Mouse (Mus musculus) limb, embryonic 14.5 days (tissue): ENCODE measurements around the gene Myoz1. TPM values are rescaled to one million over a fixed set of nuclear protein-coding genes. Genes with fewer than 3 reads are reported as not detected.

Experiments
- ATAC-seq: fragments of 200-750 bp; cut with Nextera tagmentation; 2 replicates; pipeline ENCODE4 v1.8.0; 2017; ENCODE audit warnings: low read depth, moderate number of reproducible peaks, moderate TSS enrichment; ENCODE audit not compliant: low FRiP score
- DNase-seq: peaks from one replicate; pipeline ENCODE4 v3.0.0-alpha.2; 2015; ENCODE audit warnings: low spot score
- H3K27ac ChIP-seq: fragments of 300-500 bp; sonication (generic); replicated peaks from 2 replicates; pipeline ENCODE4 v1.5.1; 2014; ENCODE audit warnings: low read depth, mild to moderate bottlenecking, low read length, moderate library complexity, mixed read lengths
- H3K27me3 ChIP-seq: fragments of 300-500 bp; sonication (generic); 2 replicates; pipeline ENCODE4 v1.6.1; 2014; ENCODE audit warnings: low read length, mixed read lengths; ENCODE audit not compliant: control insufficient read depth, insufficient read depth
- H3K36me3 ChIP-seq: fragments of 300-500 bp; sonication (generic); 2 replicates; pipeline ENCODE4 v1.6.1; 2014; ENCODE audit warnings: mild to moderate bottlenecking, low read length, moderate library complexity, mixed read lengths; ENCODE audit not compliant: control insufficient read depth, insufficient read depth
- H3K4me1 ChIP-seq: fragments of 300-500 bp; sonication (generic); 2 replicates; pipeline ENCODE4 v1.6.1; 2014; ENCODE audit warnings: antibody characterized with exemption, low read length, mixed read lengths; ENCODE audit not compliant: control insufficient read depth, insufficient read depth
- H3K4me2 ChIP-seq: fragments of 300-500 bp; sonication (generic); replicated peaks from 2 replicates; pipeline ENCODE4 v1.6.1; 2014; ENCODE audit warnings: low read depth, mild to moderate bottlenecking, low read length, moderate library complexity; ENCODE audit not compliant: severe bottlenecking
- H3K4me3 ChIP-seq: fragments of 300-500 bp; sonication (generic); replicated peaks from 2 replicates; pipeline ENCODE4 v1.5.1; 2014; ENCODE audit warnings: low read length
- H3K9ac ChIP-seq: fragments of 300-500 bp; sonication (generic); 2 replicates; pipeline ENCODE4 v1.6.1; 2014; ENCODE audit warnings: mild to moderate bottlenecking, low read depth, low read length, moderate library complexity; ENCODE audit not compliant: severe bottlenecking
- H3K9me3 ChIP-seq: fragments of 300-500 bp; sonication (generic); 2 replicates; pipeline ENCODE4 v1.6.1; 2016; ENCODE audit warnings: low read length; ENCODE audit not compliant: control insufficient read depth
- POLR2A ChIP-seq: fragments of 200-500 bp; IDR thresholded peaks from 2 replicates; pipeline ENCODE4 v1.8.0; 2012; ENCODE audit warnings: inconsistent platforms, mild to moderate bottlenecking, moderate library complexity, borderline replicate concordance; ENCODE audit not compliant: insufficient read depth, insufficient read length; ENCODE audit errors: extremely low read depth
- WGBS: fragments of 180-500 bp; shearing (Covaris S2); extraction: QIAGEN DNeasy Blood & Tissue Kit; methylation state at CpG from one replicate; pipeline ENCODE4 v1.1.7; 2014; 5-methylcytosine and 5-hydroxymethylcytosine counted together
- polyA plus RNA-seq, 2 experiments: library from polyadenylated mRNA; depleted of rRNA in 1 of 2; stranded (reverse) in 1 of 2; unstranded in 1 of 2; fragments of >200 nt; fragmentation: Nextera tagmentation in 1 of 2; extraction: Ambion mirVana in 1 of 2; gene quantifications; 2 replicates each; pipeline versions ENCODE4 v1.2.1 to v1.2.3; 2012 to 2014

Gene Myoz1
- polyA plus RNA-seq, 2 experiments = 8.5 to 9.7 TPM

DNA sequence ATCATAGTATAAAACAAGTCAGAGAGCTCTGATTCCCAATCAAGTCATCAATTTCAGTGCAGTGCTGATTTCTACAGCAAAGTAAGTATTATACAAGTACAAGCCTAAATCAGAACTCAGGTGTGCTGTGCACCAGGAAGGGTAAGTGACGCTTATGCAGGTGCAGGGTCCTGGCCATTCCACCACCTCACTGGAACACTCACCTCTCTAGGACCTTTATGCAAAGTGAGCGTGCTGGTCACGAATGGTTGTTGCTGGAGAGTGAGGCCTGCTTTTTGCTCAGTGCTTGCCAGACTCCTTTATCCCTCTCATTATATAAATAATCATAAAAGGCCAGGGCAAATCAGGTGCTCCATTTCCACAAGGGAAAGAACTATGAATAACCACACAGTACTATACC lies 44.0 kb upstream of the Myoz1 start:
- no peak for ATAC-seq
- Histone ChIP-seq H3K36me3 (peaks cover 22% of the 10 kb centered on the region), H3K4me2 (no peak overlapping the region), H3K9me3 (no peaks in the 10 kb centered on the region), H3K4me3 (no peak overlapping the region), H3K4me1 (peaks cover 37% of the 10 kb centered on the region), H3K27me3 (no peaks in the 10 kb centered on the region), H3K9ac (no peak overlapping the region), H3K27ac (no peak overlapping the region)
- DNase-seq = no peak
- TF ChIP-seq POLR2A = no peak
- 79% methylated on average over 3 of the region's 3 CpGs for WGBS

DNA sequence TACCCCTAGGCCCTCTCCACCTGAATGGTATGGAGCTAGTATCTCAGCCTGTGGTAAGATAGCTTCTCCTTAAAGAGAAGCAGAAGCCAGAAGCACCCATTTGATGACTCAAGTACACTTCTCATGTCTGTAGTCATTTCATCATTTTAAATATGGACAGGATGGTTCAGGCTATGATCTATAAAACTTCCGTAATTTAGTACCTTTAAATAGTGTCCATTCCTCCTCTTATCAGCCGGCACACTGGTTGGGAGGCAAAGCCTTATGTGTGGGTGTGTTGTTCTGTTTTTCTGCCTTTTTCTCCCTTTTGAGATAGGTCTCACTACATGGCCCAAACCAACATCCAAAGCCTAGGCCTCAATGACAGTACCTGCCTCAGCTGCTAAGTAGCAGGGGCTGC lies 42.2 kb upstream of the Myoz1 start:
- Histone ChIP-seq H3K9ac (no peak overlapping the region), H3K27me3 (no peaks in the 10 kb centered on the region), H3K9me3 (no peaks in the 10 kb centered on the region), H3K4me1 (peaks cover 36% of the 10 kb centered on the region), H3K4me3 (no peak overlapping the region), H3K4me2 (no peak overlapping the region), H3K27ac (no peak overlapping the region), H3K36me3 (peaks cover 18% of the 10 kb centered on the region)
- ATAC-seq (no peak), DNase-seq (no peak)
- TF ChIP-seq POLR2A = no peak
- WGBS = 86% methylated on average over 2 of the region's 2 CpGs

DNA sequence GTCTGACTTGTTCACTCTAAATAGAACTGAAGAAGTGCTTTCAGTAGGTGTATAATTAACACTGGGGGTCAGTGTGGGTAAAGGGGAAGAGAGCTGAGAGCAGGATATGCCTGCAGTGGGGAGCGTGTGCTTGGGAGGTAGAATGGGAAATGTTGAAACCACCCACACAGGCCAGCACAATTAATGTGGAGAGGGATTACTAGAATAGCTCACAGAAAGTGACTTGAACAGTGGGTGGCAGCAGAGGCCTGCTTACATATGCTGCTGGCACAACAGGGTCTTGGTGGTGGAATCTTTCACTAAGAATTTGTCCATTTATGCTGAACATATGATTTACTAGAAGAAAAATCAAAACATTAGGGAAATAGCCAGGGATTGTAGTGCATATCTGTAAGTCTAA lies 40.6 kb upstream of the Myoz1 start:
- Histone ChIP-seq H3K4me3 (peak overlapping the region; percentile 86), H3K36me3 (peaks cover 33% of the 10 kb centered on the region), H3K27ac (no peak overlapping the region), H3K9me3 (no peaks in the 10 kb centered on the region), H3K27me3 (no peaks in the 10 kb centered on the region), H3K9ac (peak overlapping the region; percentile 25; the same call in 1 of the 2 replicates), H3K4me1 (peaks cover 36% of the 10 kb centered on the region), H3K4me2 (peak overlapping the region; percentile 72)
- DNase-seq (peak; percentile 71), ATAC-seq (no peak)
- WGBS = 17% methylated on average over 1 of the region's 1 CpGs
- no peak for TF ChIP-seq POLR2A

DNA sequence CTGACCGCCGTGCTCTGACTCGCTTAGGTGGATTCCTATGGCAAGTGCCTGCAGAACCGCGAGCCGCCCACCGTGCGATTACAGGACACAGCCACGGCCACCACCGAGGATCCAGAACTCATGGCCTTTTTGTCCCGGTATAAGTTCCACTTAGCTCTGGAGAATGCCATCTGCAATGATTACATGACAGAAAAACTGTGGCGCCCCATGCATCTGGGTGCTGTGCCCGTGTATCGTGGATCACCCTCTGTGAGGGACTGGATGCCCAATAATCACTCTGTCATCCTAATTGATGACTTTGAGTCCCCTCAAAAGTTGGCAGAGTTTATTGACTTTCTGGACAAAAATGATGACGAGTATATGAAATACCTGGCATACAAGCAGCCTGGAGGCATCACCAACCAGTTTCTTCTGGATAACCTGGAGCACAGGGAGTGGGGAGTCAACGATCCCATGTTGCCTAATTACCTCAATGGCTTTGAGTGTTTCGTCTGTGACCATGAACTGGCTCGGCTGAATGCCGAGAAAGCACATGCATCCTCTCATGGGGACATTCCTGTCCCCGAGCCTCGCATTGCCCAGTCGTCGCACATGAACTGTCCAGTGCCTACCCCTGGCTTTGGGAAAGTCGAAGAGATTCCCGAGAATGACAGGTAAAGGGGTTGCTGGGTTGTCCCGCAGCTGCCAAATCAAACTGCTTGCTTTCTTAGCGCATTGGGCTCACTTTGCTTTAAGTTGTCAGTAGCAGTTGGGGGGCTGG lies 39.6 kb upstream of the Myoz1 start:
- Histone ChIP-seq H3K4me3 (peak overlapping the region; percentile 86), H3K36me3 (peaks cover 44% of the 10 kb centered on the region), H3K4me1 (peaks cover 29% of the 10 kb centered on the region), H3K27me3 (no peaks in the 10 kb centered on the region), H3K9me3 (no peaks in the 10 kb centered on the region), H3K27ac (peak overlapping the region; percentile 95), H3K9ac (peak overlapping the region; percentile 88), H3K4me2 (peak overlapping the region; percentile 72)
- WGBS = 13% methylated on average over 27 of the region's 27 CpGs
- DNase-seq (no peak), ATAC-seq (no peak)
- TF ChIP-seq POLR2A = no peak

DNA sequence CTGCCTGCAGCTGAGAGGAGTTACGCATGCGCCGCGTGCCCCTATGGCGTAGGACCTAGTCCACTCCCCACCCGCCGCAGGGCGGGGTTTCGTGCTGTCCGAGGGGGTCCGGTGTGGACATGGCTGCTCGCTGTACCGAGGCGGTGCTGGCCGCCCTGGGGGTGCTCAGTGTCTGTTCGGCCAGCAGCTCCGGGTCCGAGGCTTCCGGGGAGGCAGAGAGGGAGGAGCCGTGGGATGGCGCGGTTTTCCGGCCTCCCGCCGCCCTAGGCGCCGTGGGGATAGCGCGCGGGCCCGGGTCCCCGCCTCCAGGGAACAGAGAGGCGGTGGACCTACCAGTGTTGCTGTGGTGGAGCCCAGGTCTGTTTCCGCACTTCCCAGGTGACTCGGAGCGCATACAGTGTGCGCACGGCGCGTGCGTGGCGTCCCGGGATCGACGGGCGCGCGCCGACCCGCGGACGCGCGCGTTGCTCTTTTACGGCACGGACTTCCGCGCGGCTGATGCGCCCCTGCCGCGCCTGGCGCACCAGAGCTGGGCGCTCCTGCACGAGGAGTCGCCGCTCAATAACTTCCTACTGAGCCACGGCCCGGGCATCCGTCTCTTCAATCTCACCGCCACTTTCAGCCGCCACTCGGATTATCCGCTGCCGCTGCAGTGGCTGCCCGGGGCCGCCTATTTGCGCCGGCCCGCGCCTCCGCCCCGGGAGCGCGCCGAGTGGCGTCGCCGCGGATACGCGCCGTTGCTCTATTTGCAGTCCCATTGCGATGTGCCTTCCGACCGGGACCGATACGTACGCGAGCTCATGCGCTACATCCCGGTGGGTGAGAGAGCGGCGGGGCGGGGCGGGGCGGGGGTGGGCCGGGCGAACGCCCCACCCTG lies 38.8 kb upstream of the Myoz1 start, which contains the start of gene Fut11:
Gene Fut11 (plus strand): TSS at position 85 of the 877 bp plus-strand sequence.
- peak; percentile 89 for ATAC-seq
- DNase-seq = peak; percentile 93
- peaks cover 29% of the 10 kb centered on the region for H3K4me1 ChIP-seq
- H3K27ac ChIP-seq = peak within 1 kb of the TSS; percentile 95
- peak; percentile 45; the same call in 1 of the 2 replicates for TF ChIP-seq POLR2A
- no peaks in the 10 kb centered on the region for H3K27me3 ChIP-seq
- under 1% methylated on average over 104 of the region's 111 CpGs for WGBS
- H3K4me3 ChIP-seq = peak within 1 kb of the TSS; percentile 86
- H3K9ac ChIP-seq = peak within 1 kb of the TSS; percentile 88
- peaks cover 51% of the 10 kb centered on the region for H3K36me3 ChIP-seq
- H3K4me2 ChIP-seq = peak within 1 kb of the TSS; percentile 72
- no peaks in the 10 kb centered on the region for H3K9me3 ChIP-seq
